8 mouse cellular contexts compared by ENCODE assay signal in the genomic region with DNA sequence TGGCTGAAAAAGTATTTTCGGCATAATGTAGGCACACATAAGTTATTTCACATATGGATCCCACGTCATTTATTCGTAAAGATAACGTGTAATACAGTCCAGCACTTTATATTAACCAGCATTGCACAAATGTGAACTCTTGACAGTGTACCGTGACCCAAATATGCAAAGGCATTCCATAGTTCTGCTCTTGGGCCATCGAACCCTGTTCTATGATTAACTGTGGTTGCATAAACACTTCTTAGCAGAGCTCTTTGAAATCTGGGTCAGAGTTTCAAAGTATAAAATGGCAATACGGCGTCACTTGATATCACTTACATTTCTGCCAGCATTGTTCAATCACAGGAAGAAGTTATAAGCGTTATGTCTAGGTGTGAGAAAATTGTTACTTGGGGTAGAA. TPM values are rescaled to one million over a fixed set of nuclear protein-coding genes. Genes with fewer than 3 reads are reported as not detected.
A peak's percentile ranks its signal among the peaks of the same experiment; 100 is the strongest.
DNase-seq lines count a peak whose midpoint lies in the region; ATAC-seq and TF ChIP-seq lines count a peak whose summit lies in the region.

No protein-coding gene starts in this region.

- peak overlapping the region; percentile 95; the same call in 1 of the 2 replicates for H3K9ac ChIP-seq in neural tube, embryonic 14.5 days (replicated peaks; ENCODE audit: low read depth, low read length)

- peaks cover 11% of the 10 kb centered on the region for H3K4me1 ChIP-seq in lung, adult 2 months (ENCODE audit: control insufficient read depth, insufficient read depth, low read length)
- peaks cover 23% of the 10 kb centered on the region for H3K4me1 ChIP-seq in limb, embryonic 10.5 days
- peaks cover 20% of the 10 kb centered on the region; the same call in 1 of the 2 replicates for H3K4me1 ChIP-seq in neural tube, embryonic 14.5 days (ENCODE audit: control insufficient read depth, insufficient read depth, low read length)

- no peak for DNase-seq in lung, adult 2 months
- DNase-seq in lung, postnatal 10 days = no peak
- DNase-seq in fat pad, adult 2 months (ENCODE audit: extremely low read depth, low read depth, low spot score) = peak; percentile 73
- no peak for DNase-seq in limb, embryonic 10.5 days (ENCODE audit: low spot score)
- DNase-seq in cerebellum, postnatal 14 days = no peak
- DNase-seq in frontal cortex, postnatal 36 days (ENCODE audit: low spot score in 2 of 2) = no peak

- TF ChIP-seq POLR2A in lung, adult 2 months (IDR thresholded peaks at IDR 0.05; ENCODE audit: borderline replicate concordance, extremely low read depth, low read depth, low read length) = no peak

- no peaks in the 10 kb centered on the region for H3K9me3 ChIP-seq in limb, embryonic 10.5 days (replicated peaks)
- H3K9me3 ChIP-seq in neural tube, embryonic 14.5 days (ENCODE audit: control insufficient read depth, low read length) = no peaks in the 10 kb centered on the region

- H3K27me3 ChIP-seq in limb, embryonic 10.5 days (ENCODE audit: low read depth, poor library complexity, severe bottlenecking) = no peaks in the 10 kb centered on the region
- H3K27me3 ChIP-seq in neural tube, embryonic 14.5 days (ENCODE audit: control insufficient read depth, insufficient read depth, low read length) = peaks cover 5% of the 10 kb centered on the region; the same call in 1 of the 2 replicates

- no peak for TF ChIP-seq CTCF in lung, adult 2 months (IDR thresholded peaks at IDR 0.05; ENCODE audit: insufficient read depth, low read length)

- 60% methylated on average over 9 of the region's 9 CpGs for WGBS in lung, adult 2 months
- 92% methylated on average over 9 of the region's 9 CpGs for WGBS in limb, embryonic 10.5 days
- WGBS in neural tube, embryonic 14.5 days = 92% methylated on average over 9 of the region's 9 CpGs

- peak overlapping the region; percentile 99 for H3K4me3 ChIP-seq in lung, adult 2 months (replicated peaks; ENCODE audit: extremely low read depth, low read depth, low read length)
- H3K4me3 ChIP-seq in limb, embryonic 10.5 days = peak overlapping the region; percentile 99
- H3K4me3 ChIP-seq in neural tube, embryonic 14.5 days (ENCODE audit: low read depth, low read length) = peak overlapping the region; percentile 100; the same call in 1 of the 2 replicates

- peak overlapping the region; percentile 61 for H3K4me2 ChIP-seq in neural tube, embryonic 14.5 days (ENCODE audit: low read depth, low read length)

- no peak for ATAC-seq in neural tube, embryonic 14.5 days (ENCODE audit: low read depth)
- no peak for ATAC-seq in frontal cortex, adult (ENCODE audit: low TSS enrichment)

- peaks cover 8% of the 10 kb centered on the region; the same call in 1 of the 2 replicates for H3K36me3 ChIP-seq in limb, embryonic 10.5 days
- no peaks in the 10 kb centered on the region for H3K36me3 ChIP-seq in neural tube, embryonic 14.5 days (ENCODE audit: control insufficient read depth, insufficient read depth, low read length)

- H3K27ac ChIP-seq in limb, embryonic 10.5 days = 0 out of 2 replicates have a peak overlapping the region, but pooled peaks have one; percentile 98
- 0 out of 2 replicates have a peak overlapping the region, but pooled peaks have one; percentile 96 for H3K27ac ChIP-seq in neural tube, embryonic 14.5 days (ENCODE audit: low read depth, low read length)

RNA-seq across cellular contexts. Expression of a gene that starts 0.9 kb away (rescaled TPM):
- polyA plus RNA-seq in lung, adult 2 months (2012; rRNA removed) = 96.6 and 108 TPM in 2 replicates
- 153 and 158 TPM in 2 replicates for polyA plus RNA-seq in limb, embryonic 10.5 days (2016; fragmentation: Nextera tagmentation; extraction: Ambion mirVana)
- 108 and 144 TPM in 2 replicates for polyA plus RNA-seq in neural tube, embryonic 14.5 days (2014; fragmentation: Nextera tagmentation; extraction: Ambion mirVana)

RNA-seq across cellular contexts. Expression of a gene that starts 58.9 kb away (rescaled TPM):
- polyA plus RNA-seq in lung, adult 2 months (2012; rRNA removed) = 17.0 and 24.5 TPM in 2 replicates
- 36.1 and 37.7 TPM in 2 replicates for polyA plus RNA-seq in limb, embryonic 10.5 days (2016; fragmentation: Nextera tagmentation; extraction: Ambion mirVana)
- polyA plus RNA-seq in neural tube, embryonic 14.5 days (2014; fragmentation: Nextera tagmentation; extraction: Ambion mirVana) = 62.6 and 69.7 TPM in 2 replicates

RNA-seq across cellular contexts. Expression of a gene that starts 59.1 kb away (rescaled TPM):
- polyA plus RNA-seq in lung, adult 2 months (2012; rRNA removed) = 6.0 and 8.6 TPM in 2 replicates
- 10.6 and 12.8 TPM in 2 replicates for polyA plus RNA-seq in limb, embryonic 10.5 days (2016; fragmentation: Nextera tagmentation; extraction: Ambion mirVana)
- polyA plus RNA-seq in neural tube, embryonic 14.5 days (2014; fragmentation: Nextera tagmentation; extraction: Ambion mirVana) = 25.6 and 29.7 TPM in 2 replicates
